Mouse (Mus musculus): ENCODE data around the gene Dynlt1b.
"Not testable (repeated sequence)": the region's sequence is repeated elsewhere in the genome, so short reads cannot be mapped to it uniquely, and the experiment has no call there.

DNA sequence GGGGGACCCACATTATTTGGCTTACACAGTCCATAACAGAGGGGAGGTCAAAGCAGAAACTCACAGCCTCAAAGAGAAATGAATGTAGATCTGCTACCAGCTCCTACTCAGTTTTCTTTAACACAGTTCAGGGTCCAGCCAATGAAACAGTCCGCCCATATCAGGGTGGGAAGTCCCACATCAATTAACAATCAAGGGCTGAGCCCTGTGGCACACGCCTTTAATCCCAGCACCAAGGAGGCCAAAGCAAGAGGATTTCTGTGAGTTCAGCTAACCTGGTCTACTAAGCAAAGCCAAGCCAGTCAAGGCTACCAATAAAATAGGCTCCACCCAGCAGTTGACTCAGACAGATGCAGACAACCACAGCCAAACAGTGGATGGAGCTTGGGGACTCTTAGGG, 7.5 kb upstream of the Dynlt1b start:
- not testable (repeated sequence) for TF ChIP-seq POLR2A (IDR thresholded peaks at IDR 0.05; ENCODE audit: low read depth, low read length); CTCF (IDR thresholded peaks at IDR 0.05; ENCODE audit: extremely low read depth, insufficient read depth, insufficient read length, insufficient replicate concordance)
